Mouse (Mus musculus) testis, adult 2 months (tissue): ENCODE measurements around the gene Mymk. TPM values are rescaled to one million over a fixed set of nuclear protein-coding genes. Genes with fewer than 3 reads are reported as not detected.

Source experiments
- H3K27ac ChIP-seq: fragments of 200-500 bp; 2 replicates; pipeline ENCODE4 v1.5.1; 2012; ENCODE audit warnings: low read depth, low read length; ENCODE audit not compliant: control insufficient read depth, insufficient read depth
- H3K27me3 ChIP-seq: fragments of 200-500 bp; 2 replicates; pipeline ENCODE4 v1.6.1; 2012; ENCODE audit warnings: mild to moderate bottlenecking, low read length, moderate library complexity; ENCODE audit not compliant: control insufficient read depth, insufficient read depth
- H3K36me3 ChIP-seq: fragments of 200-500 bp; 2 replicates; pipeline ENCODE4 v1.6.1; 2012; ENCODE audit warnings: mild to moderate bottlenecking, low read length; ENCODE audit not compliant: control insufficient read depth, insufficient read depth
- H3K4me1 ChIP-seq: fragments of 200-500 bp; 2 replicates; pipeline ENCODE4 v1.6.1; 2012; ENCODE audit warnings: low read length; ENCODE audit not compliant: control insufficient read depth, insufficient read depth
- H3K4me3 ChIP-seq: fragments of 200-500 bp; 2 replicates; pipeline ENCODE4 v1.5.1; 2012; ENCODE audit warnings: low read depth, mild to moderate bottlenecking, low read length, moderate library complexity, mixed read lengths; ENCODE audit not compliant: control insufficient read depth
- CTCF ChIP-seq: fragments of 200-500 bp; IDR thresholded peaks from 2 replicates; pipeline ENCODE4 v1.5.1; 2012; ENCODE audit warnings: low read depth, mild to moderate bottlenecking, inconsistent platforms, low read length, moderate library complexity; ENCODE audit not compliant: control insufficient read depth, insufficient read depth, insufficient replicate concordance
- POLR2A ChIP-seq: fragments of 200-500 bp; IDR thresholded peaks from 2 replicates; pipeline ENCODE4 v1.6.1; 2012; ENCODE audit warnings: low read depth, mild to moderate bottlenecking, inconsistent platforms, low read length, moderate library complexity; ENCODE audit not compliant: control insufficient read depth
- polyA plus RNA-seq: library from polyadenylated mRNA; depleted of rRNA; stranded (reverse); fragments of >200 nt; gene quantifications from 2 replicates; pipeline ENCODE4 v1.2.3, GENCODE M21; 2012

Mymk gene
- polyA plus RNA-seq, 1 experiment: not detected

DNA sequence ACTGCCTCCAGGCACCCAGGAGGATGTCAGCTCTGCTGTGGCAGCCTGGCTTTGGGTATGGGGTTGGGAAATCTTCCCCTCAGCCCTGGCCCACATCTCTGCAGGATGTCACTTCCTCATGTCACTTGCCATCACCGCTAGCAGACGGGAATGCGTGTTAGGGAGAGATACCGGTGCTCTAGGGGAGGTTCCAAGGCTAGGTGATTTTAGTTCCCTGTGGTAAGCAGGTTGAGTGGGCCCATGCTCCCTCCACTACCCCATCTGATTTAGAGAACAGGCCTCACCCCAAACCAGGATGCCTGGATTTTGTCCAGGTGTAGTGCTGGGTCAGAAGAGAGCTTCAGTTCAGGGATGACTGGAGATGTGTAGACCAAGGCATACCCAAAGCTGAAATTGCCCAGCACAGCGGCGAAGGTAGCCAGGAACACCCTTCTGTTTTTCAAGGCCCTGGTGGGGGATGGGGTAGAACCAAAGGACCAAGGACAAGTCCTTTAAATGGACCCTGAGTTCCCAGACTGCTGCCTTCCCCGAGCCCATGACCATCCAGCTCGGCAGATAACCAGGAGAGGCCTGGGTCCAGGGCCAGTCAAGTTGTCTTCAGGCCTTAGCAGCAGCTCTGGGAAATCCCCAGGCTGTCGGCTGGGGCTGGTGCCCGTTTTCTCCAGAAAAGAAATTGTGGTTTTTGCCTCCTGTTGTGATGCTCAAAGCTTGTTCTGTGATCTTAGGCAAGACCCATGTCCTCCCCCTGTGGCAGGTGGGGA, 44.9 kb downstream of the Mymk start:
- H3K27me3 ChIP-seq: no peaks in the 10 kb centered on the region
- TF ChIP-seq CTCF (no peak), POLR2A (no peak)
- peaks cover 5% of the 10 kb centered on the region; the same call in 1 of the 2 replicates for H3K4me1 ChIP-seq
- no peaks in the 10 kb centered on the region for H3K36me3 ChIP-seq
- no peak overlapping the region for H3K4me3 ChIP-seq
- no peak overlapping the region for H3K27ac ChIP-seq

DNA sequence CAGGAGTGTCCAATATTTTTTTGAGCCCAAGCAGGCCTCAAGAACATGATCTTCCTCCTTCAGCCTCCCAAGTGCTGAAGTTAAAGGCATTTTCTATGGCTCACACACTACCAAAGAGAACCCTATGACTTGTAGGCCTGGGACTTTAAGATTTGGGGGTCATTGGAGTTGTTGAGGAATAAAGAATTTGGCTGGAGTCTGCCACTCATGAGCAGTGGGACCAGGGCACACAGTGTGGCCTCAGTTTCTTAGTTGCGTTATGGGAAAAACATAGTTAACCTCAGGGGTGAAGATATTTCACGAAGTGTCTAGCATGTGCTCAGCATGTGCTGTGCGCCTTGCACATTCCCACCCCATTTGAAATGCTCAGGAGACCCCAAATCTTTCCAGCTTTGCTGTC, 45.6 kb downstream of the Mymk start:
- no peak overlapping the region for H3K27ac ChIP-seq
- H3K4me1 ChIP-seq: peaks cover 5% of the 10 kb centered on the region; the same call in 1 of the 2 replicates
- no peaks in the 10 kb centered on the region for H3K36me3 ChIP-seq
- TF ChIP-seq CTCF (no peak), POLR2A (no peak)
- no peak overlapping the region for H3K4me3 ChIP-seq
- H3K27me3 ChIP-seq: no peaks in the 10 kb centered on the region

DNA sequence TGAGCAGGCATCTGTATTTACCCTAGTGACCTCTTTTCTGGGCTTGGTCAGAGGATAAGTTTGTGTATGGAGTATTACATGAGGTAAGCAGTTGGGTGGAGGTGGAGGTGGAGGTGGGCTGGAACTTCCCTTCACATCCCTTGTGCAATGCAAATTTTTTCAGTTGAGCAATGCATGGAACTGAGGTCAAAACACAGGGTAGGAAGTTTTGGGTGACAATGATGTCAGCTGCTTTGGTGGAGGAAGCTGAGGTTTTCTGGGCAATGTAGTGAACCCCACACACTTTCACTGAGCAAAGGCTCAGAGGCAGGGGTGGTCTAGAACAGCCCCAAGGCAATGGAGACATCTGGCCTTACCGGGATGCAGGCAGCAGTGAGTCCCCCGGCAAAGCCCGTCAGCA, 46.4 kb downstream of the Mymk start:
- H3K36me3 ChIP-seq: no peaks in the 10 kb centered on the region
- no peaks in the 10 kb centered on the region for H3K27me3 ChIP-seq
- H3K4me3 ChIP-seq: no peak overlapping the region
- H3K27ac ChIP-seq: no peak overlapping the region
- H3K4me1 ChIP-seq: peaks cover 5% of the 10 kb centered on the region; the same call in 1 of the 2 replicates
- TF ChIP-seq POLR2A: no peak
- no peak for TF ChIP-seq CTCF

DNA sequence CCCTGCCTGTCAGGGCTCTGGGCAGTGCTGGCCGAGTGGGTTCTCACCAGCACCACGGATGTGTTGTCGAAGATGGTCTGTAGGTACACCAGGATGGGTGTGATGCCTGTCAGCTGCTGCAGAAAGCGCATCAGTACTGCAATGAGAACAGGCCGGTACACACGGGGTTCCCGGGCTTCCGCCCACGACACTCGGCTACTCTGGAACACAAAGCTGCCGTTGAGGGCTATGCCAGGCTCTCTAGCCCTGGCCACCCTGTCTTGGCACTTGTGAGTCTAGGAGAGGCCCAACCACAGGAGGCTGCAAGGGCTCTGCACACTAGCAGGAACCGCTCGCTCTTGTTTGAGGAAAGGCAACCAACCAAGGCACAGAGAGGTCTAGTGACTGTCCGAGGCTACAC, 47.8 kb downstream of the Mymk start:
- Histone ChIP-seq H3K27ac (no peak overlapping the region), H3K36me3 (no peaks in the 10 kb centered on the region), H3K27me3 (no peaks in the 10 kb centered on the region), H3K4me3 (no peak overlapping the region), H3K4me1 (peaks cover 5% of the 10 kb centered on the region; the same call in 1 of the 2 replicates)
- TF ChIP-seq POLR2A (no peak), CTCF (no peak)

DNA sequence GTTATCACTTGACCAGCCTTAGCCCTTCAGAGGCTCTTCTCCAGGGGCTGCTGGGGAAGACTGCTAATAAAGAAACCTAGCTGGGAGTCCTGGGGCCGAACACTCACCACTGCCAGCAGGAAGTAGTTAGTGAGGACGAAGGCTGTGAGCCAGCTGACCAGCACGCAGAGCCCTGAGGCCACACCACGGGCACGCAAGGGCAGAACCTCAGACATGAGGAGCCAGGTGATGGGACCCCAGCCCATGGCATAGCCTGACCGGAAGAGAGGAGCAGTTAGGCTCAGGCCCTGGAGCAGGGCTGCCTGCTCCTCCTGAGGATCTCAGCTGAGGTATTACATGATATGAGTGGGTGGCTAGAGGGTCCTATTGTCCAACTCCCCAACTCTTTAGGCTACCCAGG, 49.4 kb downstream of the Mymk start:
- TF ChIP-seq POLR2A: no peak
- TF ChIP-seq CTCF: no peak
- Histone ChIP-seq H3K4me3 (no peak overlapping the region), H3K36me3 (no peaks in the 10 kb centered on the region; the same call in 1 of the 2 replicates), H3K27ac (no peak overlapping the region), H3K27me3 (no peaks in the 10 kb centered on the region), H3K4me1 (peaks cover under 1% of the 10 kb centered on the region; the same call in 1 of the 2 replicates)

DNA sequence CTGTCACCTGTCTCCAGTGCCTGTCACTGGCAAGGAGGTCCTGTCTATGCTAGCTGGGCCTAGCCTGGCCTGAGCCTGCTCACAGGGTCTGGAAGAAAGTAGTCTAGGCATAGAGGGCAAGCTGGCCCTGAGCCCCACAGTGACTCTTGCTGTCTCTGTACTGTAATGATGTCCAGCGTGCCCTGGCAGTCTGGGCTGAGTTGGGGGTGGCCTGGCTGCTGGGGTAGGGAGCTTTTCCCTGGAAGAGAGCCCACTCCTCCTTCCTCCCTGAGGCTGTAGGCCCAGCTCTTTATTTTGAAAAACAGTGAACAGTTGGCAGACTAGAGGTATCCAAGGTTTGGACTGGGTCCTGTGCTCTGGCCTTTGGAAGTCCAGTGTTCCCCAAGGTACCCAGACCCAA, 50.9 kb downstream of the Mymk start:
- Histone ChIP-seq H3K36me3 (no peaks in the 10 kb centered on the region; the same call in 1 of the 2 replicates), H3K27ac (no peak overlapping the region), H3K4me3 (no peak overlapping the region), H3K4me1 (no peaks in the 10 kb centered on the region), H3K27me3 (no peaks in the 10 kb centered on the region)
- TF ChIP-seq CTCF (no peak), POLR2A (no peak)

DNA sequence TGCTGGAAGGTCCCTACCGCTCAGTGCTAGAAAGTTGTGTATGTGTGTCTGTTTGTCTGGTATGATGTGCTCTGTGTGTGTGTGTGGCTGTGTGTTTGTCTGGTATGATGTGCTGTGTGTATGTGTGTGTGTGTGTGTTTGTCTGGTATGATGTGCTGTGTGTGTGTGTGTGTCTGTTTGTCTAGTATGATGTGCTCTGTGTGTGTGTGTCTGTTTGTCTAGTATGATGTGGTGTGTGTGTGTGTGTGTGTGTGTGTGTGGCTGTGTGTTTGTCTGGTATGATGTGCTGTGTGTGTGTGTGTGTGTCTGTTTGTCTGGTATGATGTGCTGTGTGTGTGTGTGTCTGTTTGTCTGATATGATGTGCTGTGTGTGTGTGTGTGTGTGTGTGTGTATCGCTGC, 52.4 kb downstream of the Mymk start:
- no peak overlapping the region for H3K27ac ChIP-seq
- no peak overlapping the region for H3K4me3 ChIP-seq
- no peaks in the 10 kb centered on the region for H3K27me3 ChIP-seq
- no peaks in the 10 kb centered on the region for H3K4me1 ChIP-seq
- TF ChIP-seq POLR2A: no peak
- TF ChIP-seq CTCF: no peak
- H3K36me3 ChIP-seq: no peaks in the 10 kb centered on the region; the same call in 1 of the 2 replicates
